Mouse (Mus musculus) left cerebral cortex, adult 9 months (tissue): ENCODE measurements around the gene Rnf130.
A peak's percentile ranks its signal among the peaks of the same experiment; 100 is the strongest.

Source experiments
- DNase-seq, 2 experiments: peaks; one replicate each; pipeline ENCODE4 v3.0.0; 2022; ENCODE audit warnings: low spot score in 2 of 2

Gene Rnf130

DNA sequence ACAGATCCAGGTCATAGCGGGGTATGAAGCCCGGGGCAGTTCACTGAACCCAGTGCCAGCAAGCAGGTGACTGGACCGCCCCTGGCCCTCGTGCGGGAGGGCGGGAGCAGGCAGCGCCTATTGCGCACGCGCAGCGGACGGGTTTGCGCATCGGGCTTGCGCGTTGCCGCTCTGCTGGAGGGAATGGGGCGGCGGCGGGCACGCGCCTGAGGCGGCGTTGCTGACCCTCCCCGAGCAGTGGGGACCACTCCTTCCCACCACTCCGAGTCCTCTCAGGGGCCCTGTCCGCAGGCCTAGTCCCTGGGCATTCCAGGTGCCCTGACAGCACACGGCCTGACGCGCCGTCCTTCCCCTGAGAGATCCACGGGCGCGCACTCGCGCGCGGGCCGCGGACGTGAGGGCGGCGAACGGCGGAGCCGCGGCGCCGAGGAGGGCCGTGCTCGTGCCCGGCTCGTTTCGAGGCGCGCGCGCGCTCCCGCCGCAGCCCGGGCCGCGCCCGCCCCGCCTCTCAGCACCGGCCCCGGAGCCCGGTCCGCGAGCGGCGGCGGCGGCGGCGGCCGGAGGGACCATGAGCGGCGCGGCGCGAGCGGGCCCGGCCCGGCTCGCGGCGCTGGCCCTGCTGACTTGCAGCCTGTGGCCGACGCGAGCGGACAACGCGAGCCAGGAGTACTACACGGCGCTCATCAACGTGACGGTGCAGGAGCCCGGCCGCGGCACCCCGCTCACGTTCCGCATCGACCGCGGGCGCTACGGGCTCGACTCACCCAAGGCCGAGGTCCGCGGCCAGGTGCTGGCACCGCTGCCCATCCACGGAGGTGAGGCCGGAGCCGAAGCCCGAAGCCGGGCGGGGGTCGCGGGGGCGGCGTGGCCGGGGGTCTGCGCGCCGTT is at the start of gene Rnf130:
Gene Rnf130 (plus strand): TSS at position 514 of the 888 bp plus-strand sequence.
- DNase-seq = peak; percentile 83 to 94

DNA sequence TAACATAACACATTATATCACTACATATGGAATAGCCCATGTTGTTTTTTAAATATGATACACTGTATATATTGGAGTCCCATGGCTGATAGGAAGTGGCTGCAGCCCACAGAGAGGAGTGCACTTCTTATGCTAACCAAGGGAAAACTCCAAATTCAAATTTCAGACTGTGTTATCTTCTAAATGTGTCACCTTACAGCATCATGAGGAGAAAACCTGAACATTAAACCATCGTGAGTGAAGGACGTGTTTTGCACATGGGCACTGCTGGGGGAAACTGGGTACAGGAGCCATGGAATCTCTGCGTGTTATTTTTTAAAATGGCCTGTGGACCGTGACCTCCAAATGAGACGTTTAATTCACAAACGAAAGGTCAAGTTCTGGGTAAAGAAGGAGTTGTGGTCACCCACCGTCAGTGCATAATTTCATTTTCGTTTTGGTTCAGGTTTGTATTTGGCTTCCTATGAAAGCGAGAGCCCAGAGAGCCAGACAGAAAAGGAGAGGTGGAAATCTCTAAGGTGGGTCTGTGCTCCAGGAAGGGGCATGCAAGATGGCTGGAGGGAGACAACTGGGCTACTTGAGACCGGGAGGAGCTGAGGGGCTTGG is 47.1 kb upstream of the Rnf130 start:
- no peak for DNase-seq

DNA sequence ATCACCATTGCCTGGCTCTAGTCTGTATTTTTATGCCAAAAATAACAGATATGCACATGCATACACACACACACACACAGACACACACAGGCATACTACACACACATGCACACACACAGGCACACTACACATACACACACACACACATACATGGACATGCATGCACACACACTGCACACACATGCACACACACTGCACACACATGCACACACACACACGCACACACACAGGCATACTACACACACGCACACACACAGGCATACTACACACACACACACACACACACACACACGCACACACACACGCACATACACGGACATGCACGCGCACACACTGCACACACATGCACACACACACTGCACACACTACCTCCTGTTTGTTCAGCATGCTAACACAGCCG is 46.2 kb upstream of the Rnf130 start:
- DNase-seq = no peak

DNA sequence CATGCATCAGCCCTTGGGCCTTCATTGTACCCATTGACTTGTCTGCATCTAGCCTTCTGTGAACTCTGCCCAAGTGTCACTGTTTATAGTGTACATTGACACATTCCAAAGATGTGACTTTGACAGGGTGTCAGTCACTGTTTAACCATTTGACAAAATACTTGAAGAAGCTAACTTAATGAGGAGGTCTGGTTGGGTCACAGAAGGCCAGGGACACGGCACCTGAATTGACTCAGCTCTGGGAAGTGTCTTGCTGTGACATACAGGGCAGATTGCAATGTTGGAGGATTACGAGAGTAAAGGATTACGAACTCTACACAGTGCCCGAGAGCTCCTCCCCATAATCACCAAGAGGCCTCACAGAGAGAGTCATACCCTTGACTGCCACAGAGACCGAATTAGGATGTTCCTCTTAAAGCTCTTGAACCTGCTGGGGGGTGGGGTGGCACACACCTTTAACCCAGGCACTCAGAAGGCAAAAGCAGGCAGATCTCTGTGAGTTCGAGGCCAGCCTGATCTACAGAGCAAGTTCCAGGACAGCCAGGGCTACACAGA is 44.4 kb upstream of the Rnf130 start:
- DNase-seq = no peak

DNA sequence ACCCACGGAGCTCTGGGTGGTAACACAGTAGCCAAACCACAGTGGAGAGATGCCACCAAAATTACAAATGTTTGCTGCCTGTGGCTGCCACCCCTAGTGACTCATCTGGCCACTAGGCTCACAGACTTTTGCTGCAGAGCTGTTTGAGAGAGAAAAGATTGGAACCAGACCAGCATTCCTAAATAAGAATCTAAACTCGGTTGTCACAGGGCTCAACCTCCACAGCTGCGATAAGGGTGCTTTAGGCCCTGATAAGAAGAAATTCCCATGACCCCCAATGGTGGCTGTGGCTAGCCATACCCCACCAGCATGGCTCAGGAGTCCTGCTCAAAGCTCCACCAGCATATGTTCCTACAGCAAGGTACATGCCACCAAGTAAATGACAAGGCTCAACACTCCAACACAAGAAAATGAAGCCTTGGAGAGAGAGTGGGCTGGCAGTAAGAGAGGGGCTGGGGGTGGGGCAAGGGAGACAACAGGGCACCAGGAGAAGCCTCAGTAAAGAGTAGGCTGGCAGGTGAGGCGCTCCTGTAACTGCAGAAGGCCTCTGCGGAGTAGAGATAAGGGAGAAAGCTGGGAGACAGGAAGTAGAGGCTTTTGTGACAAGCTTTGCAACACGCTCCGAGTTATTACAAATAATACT is 43.7 kb upstream of the Rnf130 start:
- no peak for DNase-seq

DNA sequence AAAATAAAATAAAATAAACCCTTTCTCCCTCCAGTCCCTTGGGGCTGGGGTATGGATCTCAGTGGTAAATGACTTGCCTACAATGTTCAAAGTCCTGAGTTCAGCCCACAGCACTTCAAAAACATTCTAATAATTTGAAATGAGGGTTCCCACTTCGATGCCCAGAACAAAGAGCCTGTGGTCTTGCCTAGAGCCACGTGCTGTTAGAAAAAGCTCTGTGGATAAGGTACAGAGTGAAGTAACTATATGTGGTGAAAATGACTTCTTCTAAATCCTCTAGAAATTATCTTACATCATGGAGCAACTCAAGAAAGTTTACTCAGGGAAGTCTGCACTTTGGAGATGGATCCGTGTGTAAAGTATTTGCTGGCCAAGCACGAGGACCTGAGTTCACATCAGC is 43.1 kb upstream of the Rnf130 start:
- no peak for DNase-seq

DNA sequence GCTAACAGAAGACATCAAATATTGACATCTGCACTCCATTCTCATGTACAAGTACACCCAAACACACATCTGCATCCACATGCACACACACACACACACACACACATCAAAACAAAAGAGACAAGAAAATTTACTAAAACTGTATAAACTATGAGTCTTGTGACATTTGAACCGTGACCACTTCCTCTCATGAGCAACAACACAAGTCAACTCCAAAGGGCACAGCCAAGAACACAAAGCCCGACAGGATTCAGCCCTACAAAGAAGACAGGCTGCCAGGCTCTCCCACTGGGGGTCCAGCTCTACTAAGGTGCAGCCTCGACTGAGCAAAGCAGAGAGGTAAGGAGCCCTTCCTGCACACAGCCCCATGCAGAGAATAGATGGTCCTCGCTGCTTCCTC is 42.3 kb upstream of the Rnf130 start:
- DNase-seq = no peak

DNA sequence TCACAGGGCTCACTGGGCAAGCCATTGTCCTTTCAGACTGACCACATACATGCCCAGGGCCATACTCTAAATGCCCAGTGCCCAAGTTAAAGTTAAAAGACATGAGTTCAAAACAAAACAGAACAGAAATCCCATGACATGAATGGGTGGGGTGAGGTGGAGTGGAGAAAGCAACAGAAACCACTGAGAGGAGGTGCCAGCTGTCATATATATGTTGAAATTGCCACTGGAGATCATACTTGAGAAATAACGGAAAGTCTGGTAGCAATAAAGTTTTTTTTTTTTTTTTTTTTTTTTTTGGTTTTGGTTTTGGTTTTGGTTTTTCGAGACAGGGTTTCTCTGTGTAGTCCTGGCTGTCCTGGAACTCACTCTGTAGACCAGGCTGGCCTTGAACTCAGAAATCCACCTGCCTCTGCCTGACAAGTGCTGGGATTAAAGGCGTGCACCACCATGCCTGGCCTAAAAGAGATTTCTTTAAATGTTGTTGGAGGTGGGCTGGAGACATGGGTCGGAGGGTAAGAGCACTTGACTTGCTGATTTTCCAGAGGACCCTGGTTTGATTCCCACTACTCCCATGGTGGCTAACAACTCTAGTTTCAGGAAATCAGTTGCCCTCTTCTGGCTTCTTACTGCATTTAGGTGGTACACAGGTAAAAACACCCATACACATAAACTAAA is 41.1 kb upstream of the Rnf130 start:
- no peak for DNase-seq

DNA sequence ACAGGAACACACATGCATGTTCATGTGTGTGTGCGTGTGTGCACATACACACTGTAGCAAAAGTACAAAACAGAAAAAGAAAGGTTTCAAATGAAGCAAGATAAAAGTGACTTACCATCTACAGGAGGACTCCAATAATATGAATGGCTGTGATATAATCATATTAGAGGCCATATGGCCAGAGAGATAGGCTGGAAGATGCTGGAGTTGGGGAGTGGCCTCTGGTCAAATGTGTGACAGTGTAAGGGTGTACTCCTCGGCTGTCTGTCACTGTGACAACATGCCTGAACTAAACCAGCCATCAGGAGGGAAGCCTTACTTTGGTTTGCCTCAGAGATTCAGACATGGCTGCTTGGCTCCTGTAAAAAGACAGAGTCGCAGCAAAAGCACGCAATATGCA is 40.1 kb upstream of the Rnf130 start:
- DNase-seq = no peak

DNA sequence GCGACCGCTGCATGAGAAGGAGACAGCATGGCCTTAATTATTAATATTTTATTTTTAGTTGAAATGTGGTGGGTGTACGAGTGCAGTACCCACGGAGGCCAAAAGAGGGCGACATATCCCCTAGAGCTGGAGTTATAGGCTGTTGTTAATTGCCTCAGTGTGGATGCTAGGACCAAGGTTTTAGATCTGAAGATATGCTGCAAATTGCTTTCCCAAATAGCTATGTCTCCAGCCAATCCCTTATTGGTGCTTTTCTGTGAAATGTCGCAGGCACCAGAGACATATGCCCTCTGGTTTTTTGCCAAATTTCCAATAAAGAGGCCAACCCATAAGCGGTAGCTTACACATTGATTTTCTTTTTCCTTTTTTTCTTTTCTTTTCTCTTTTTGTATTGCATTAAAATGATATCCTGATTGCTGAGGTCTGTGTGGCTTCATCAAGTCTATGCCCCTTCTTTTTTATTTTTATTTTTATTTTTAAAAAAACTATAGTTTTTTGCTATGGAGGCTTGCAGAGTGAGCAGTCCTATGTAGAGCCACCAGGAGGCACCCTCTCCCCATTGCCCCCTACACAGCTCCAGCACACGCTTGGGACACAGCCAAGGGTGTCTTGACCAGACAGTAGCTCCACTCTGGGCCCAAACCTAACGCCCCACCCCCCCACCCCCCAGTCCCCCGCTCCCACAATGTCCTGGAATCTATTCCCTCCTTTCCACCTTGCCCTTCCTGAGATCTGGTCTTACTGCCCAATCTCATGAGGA is 38.7 kb upstream of the Rnf130 start:
- peak in 1 of 2 experiments; percentile 53 for DNase-seq

DNA sequence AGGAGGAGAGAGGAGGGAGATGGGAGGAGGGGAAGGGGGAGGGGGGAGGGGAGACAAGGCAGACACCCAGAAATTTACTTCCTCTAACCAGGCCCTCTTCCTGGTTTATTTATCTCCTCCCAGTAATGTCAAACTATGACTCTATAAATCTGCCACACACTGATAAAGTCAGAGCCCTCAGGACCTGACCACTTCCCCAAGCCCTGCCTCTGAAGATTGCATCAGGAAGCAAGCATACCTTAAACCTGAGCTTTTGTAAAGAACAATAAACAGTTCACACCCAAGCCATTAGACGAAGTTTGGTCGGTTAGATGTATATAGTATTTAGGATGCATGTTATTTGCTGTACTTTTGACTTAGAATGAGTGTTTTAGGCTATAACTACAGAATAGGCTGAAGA is 30.6 kb upstream of the Rnf130 start:
- DNase-seq = no peak

DNA sequence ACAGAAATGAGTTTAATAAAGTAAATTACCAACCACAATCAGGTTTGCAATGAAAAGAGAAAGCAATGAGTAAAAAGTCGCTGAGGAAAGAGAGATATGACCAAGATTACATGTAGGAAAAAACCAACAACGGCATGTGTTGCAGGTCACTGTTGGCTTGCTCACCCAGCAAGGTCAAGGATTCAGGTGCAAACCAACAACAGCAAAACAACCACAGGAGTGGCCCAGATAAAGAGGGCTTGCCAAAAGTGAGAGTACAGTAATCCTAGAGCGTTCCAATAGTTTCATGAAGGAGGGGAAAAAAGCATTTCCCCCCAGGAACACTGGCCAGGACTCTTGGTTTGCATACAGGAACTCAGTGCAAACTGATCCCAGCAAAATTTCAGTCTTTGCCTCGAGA is 28.7 kb upstream of the Rnf130 start:
- DNase-seq = no peak

DNA sequence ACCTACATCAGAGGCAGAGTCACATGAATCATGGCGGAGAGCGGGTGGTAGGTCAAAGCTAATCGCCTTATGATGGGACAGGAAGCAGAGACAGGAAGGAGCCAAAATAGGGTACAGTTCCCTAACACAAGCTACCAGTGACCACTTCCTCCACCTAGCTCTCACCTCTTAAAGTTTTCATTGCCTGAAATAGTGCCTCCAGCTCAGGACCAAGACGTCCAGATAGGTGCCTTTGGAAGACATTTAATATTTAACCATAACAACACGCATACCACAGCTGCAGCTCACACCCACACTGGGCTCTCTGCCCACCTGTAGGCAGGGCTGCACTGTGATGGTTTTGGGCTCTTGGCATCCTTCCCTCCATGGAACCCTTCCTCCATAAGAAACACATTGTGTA is 27.8 kb upstream of the Rnf130 start:
- DNase-seq = peak in 1 of 2 experiments; percentile 26

DNA sequence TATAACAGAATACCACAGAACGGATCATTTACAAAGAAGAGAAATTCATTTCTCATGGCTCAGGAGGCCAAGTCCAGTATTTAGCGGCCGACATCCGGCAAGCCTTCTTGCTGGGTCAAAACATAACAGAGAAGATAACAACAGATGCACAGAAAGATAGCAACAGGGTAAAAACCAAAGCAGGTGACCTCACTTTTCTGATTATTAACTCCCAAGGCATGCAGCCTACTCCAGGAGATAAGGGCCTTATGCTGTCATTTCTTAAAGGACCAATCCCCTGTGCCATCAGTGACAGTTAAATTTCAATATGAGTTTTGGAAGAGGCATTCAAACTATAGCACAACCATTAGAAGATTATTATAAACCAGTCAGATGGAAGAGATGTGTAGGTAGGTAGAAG is 22.3 kb upstream of the Rnf130 start:
- DNase-seq = no peak

DNA sequence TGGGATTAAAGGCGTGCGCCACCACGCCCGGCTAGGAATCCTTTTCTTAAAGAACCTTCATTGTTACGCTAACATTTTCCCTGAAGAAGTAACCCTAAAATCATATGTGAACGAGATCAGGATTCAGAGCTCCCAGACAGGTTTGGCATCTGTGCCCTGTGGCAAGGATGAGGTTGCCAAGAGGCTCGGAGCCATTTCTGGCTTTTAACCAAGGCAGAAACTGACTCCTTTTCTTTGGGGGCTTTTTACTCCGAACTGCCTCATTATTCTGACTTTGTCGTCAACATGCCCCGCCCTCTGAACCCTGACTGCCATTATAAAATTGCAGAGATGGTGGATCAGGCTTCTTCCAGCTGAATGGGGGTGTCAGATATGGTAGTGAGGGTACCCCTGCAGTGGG is 17.4 kb upstream of the Rnf130 start:
- no peak for DNase-seq

DNA sequence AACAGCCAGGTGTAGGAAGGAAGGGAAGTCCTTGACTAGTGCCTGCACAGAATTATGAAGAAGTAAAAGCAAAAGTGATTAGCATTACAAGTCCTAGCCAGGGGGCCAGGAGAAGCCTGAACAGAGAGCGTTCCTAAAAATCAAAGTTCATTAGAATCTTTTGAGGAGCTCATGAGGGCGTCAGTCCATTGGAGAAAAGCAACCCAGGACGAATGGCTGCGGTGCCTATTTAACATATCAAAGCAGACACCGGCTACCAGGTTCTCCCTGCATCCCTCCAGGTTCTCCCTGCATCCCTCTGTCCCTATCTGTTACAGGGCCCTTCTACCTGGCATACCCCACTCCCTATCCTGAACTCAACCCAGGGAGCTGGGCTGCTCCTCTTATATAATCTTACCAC is 16.9 kb upstream of the Rnf130 start:
- DNase-seq = no peak

DNA sequence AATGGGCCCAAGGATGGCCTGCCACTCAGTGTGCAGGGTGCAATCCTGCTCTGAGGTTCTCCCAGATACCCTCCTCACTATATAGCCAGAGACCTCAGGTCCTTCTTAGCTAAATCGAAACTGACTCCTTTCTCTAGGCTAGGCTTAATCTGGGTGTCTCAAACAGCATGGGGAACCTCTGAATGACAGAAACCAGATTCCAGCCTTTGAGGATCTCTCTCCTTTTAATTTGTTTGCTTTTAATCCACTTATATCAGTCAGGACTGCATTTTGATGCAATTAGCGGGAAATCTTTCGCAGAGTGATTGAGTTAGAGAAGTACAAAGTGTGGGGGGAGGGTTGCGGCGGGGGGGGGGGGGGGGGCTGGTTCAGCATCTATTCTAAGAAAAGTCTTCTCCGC is 12.1 kb upstream of the Rnf130 start:
- no peak for DNase-seq

DNA sequence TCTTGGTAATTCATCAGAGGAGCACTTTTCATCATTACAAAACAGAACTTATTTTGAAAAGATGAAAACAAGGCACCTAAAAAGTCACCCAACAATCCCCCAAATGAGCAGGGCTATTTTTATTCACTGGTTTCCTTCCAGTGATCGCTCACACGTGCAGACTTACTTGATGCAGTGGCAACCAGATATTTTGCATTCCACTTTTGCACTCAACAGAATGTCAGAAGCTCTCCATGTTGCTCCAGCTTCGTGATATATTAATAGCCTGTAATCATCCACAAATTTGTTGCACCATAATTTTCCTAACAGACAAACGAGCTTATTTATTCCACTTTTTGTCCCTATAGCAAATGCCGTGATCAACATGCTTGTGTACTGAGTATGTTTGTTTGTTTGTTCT is 8.6 kb upstream of the Rnf130 start:
- DNase-seq = no peak

DNA sequence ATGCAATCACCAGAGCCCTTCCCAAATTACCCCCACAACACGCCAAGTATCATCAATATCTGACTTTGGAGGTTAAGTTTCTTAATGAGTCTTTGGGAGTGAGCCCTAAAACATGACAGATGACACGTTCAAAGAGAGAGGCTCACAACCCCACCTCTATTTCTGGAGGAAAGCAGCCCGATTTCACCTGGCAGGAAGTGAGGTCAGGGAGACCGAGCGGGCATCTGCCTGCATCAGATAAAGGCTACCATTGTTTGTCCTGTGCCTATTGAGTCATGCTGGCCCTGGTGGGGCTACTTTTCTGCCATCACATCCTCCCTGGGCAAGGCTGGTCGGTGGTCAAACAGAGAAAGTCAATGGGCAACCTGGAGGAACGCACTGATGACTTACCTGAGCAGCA is 7.6 kb upstream of the Rnf130 start:
- DNase-seq = no peak

DNA sequence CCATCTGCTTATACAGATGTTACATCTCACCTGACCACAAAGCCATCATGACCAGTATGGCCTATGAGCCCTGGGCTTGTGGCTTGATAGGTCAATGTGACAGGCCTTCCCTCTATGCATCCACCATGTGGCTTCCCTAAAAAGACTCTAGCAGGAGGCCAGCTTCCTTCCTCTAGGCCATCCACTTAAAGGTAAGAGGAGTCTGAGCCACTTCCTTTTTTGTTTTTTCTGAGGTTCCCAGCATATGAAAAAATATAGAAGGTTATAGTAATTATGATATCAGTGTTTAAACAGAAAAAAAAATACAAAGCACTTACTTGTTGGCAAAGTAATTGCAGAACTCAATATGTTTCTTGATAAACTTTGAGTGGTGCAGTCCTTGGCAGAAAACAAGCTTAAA is 6.3 kb upstream of the Rnf130 start:
- DNase-seq = no peak

DNA sequence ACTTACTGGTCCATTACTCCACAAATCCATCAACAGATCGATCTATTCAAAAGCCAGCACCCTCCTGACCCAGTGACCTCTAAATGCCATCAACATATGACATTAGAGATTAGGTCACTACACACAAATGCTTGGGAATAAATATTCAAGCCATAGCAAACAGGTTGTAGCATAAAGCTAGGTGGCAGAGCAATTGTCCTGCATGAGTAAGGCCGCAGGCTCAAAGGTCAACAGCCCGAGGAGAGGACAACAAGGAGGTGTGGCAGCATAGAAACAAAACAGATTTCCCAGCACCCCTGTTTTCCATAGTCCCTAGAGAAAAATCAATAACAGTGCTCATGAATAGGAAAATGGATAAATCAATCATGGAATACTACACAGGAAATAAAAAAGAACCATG is 3.1 kb upstream of the Rnf130 start:
- no peak for DNase-seq
